Mouse (Mus musculus) skeletal muscle tissue, adult 2 months (tissue): Measurements from ENCODE around the gene Nkain4.

Source experiments
- DNase-seq: peaks from one replicate; pipeline ENCODE4 v3.0.0-alpha.2; 2012; ENCODE audit warnings: low read depth, low spot score

The Nkain4 gene

DNA sequence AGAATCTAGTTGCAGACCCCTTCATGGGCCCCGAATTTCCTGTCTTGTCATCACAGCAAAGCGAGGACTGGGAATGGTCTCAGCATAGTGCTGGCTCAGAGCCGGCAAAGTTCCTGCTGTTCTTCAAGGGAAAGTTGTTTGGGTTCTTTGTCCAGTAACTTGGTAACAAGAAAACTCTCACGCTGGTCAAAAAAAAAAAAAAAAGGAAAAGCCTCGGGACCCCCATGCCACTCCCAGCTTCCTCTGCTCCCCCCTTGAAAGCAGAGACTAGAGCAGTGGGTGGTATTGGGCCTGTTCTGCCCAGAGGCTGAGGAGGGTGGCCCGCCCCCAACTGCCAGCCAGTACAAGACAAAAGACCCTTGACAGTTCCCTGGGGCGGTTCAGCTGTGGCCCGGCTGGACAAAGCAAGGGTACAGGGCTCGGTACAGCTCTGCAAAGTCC lies 1.7 kb downstream of the Nkain4 start:
- no peak for DNase-seq

DNA sequence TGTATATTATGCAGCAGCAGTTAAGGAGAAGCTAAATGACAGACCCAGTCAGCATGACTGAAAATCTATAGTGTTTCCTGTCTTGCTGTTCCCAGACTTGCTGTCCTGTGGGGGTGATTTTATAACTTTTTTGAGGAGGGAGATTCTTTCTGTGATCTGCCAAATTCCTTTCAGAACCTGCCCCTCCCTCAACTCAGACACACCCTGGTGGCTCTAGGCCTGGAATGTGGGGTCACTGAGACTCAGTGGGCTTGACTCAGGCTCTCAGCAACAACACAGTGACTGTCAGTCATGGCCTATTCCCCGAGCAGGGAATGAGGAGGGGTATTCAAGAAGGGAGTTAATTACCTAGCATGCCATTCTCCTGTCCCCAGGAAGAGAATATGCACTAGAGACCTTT lies 4.6 kb downstream of the Nkain4 start:
- DNase-seq: no peak

DNA sequence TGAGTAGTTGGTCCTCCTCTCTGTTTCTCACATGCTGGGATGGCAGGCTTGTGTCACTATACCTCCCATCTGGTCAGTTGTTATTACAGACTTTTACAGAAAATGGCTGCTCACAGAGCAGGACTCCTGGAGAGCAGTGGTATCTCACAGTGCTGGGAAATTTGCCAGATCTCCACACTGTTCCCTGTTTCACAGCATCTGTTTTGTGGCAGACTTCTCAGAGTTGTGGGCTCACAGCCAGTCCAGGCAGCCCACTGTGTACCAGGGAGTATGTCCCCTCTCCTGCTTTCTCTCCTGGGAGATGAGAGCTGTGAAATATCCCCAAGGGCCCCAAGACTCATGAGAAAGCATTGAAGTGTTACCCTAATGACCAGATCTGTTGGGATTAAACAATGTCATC lies 12.6 kb downstream of the Nkain4 start:
- no peak for DNase-seq

DNA sequence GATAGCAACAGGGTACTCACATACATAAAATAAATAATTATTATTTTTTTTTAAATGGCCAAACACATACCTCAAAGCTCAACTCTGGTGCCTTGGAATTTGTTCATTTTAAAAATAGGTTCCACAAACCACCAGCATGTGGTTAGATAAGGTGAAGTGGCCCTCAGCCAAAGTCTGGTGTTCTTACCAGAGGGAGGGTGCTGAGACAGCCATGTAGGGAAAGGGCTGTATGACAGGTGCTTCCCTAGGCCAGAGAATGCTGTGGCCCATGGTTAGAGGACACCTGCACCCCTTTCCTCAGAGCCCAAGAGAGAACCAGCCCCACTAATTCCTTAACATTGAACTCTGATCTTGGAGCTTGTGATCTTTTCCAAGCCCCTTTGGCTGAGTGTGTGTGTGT lies 14.3 kb downstream of the Nkain4 start:
- DNase-seq: no peak

DNA sequence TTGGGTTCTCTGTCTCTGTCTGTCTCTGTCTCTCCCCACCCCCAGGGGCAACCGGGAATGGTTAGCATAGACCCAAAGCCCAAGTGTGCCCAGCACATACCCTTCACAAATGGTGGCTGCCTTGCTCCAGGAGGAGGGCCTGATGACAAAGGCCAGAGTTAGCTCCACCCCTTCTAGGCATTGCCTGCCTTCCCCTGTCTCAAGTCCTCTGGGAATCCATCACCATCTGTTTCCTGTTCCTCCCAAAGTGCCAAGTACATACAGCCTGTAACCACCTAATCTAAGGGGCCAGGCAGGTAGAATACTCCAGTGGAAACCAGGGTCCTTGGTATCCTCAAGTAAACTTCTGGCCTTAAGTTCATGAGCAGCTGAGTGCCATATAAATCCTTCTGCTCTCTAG lies 22.1 kb downstream of the Nkain4 start:
- no peak for DNase-seq

DNA sequence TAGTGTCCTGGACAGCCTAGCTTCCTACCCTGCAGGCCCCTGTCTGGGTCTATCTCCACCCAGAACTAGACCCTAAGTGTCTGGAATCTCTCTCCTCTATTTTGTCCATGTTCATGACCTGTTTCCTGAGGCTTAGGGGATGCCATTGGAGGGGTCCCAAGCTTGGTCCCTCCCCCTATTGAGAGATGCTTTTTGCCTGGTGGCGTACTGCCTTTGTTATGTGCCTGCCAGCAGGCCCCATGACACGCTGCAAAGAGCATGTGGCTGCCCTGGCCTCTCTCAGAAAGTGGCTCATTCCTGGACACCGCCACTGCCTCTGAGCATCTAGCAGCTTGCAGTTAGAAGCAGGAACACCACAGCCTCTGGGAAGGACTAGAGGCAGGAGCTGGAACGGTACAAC lies 25.8 kb downstream of the Nkain4 start, which contains the start of gene Birc7:
TSS of gene Birc7 (plus strand) at position 301 of the 400 bp plus-strand sequence.
- no peak for DNase-seq

DNA sequence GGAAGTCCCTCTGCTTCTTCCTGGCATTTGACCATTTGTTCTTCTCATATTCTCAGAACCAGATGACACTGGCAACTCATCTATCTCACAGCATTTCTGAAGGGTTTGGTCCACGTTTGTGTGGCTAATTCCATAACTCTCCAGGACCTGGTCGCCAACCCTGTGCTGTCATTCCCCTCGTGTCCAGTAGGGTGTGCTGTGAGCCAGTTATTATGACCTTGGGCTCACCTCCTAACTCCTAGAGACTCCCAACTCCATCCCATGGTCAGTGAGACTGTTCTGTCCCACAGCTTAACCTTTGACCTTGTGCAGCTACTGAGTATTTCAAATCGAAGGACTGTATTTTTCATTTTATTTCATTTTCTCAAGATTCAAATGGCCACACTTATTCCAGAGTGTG lies 29.3 kb downstream of the Nkain4 start:
- peak; percentile 48 for DNase-seq

DNA sequence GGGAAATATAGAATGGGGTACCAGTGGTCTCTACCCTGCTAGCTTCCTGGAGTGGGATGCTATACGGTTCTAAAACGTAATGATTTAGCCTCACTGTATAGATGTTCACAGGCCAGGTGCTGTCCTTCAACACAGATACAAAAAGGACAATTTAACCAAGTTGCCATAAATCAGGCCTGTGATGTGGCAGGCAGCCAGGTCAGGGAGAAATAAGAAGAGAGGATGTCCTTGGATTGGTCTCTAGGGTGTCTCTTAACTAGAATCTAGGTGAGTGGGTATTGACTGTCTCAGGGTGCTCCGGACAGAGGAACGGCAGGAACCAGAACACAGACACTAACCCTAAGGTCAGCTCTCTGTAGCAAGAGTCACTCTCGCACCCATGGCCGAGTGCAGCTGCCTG lies 31.8 kb downstream of the Nkain4 start:
- DNase-seq: no peak

DNA sequence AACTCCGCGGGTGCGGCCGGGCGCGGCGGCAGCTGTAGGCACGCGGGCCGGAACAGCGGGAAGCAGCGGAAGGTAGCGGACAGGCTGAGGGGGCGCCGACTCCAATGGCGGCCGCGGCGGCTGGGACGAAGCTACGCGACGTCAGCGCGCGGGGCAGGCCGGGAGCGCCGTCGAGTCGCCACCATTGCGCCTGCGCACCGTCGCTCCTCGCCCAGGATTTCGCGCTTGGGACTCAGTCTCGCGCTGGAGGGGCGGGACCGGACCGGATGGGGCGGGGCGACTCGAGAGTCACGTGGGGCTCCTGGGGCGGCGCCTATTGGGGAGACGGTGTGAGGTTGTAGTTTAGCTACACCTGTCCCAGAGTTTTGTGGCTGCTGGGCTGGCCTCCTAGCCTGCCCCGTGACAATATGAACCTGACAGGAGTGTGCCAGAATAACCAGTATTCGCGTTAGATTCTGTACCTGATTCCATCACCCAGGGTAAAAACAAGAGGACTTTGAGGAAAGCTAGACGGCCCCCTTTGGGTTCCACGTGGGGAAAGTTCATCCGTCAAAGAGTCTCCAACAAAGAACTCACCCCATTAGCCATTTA lies 33.6 kb downstream of the Nkain4 start, which contains the start of gene Ythdf1:
TSS of gene Ythdf1 (minus strand) at position 140 of the 591 bp plus-strand sequence.
- peak; percentile 95 for DNase-seq

DNA sequence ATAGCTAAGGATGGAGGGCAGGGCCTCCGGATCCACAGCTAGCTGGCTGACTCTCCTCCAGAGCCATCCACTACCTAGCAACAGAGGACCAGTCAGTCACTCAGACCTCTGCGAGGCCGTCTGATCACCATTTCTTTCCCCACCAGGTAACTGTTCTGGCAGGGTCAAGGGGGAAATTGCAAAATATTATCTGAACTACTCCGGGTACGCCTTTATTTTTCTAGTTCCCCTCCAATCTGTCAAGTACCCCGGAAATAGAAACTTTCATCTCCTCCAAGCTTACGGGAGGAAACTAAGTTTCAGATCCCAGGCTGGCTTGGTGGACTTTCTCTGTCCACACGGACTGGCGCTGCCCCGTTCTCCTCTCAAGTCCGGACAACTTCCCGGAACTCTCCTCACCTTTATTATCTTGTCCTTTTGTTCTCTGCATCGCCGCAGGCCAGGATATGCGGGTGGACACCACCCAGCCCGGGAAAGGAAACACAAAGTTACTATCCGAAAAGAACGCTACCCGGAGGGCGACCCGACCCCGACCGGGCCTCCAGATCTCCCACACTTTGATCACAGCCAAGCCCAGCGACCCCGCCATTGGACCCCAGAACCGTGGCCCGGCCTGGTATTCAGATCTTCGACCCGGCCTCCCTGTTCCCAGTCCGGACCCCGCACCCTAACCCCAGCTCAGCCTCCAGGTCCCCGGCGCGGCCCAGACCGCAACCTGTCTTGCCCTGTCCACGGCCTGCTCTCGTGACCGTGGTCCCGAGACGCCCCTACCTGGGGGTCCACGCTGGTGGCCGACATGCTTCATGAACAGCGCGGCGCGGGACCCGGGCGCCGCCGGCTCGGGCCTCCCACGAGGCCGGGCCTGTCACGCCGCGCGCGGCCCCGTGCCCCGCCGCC lies 34.3 kb downstream of the Nkain4 start:
- no peak for DNase-seq

DNA sequence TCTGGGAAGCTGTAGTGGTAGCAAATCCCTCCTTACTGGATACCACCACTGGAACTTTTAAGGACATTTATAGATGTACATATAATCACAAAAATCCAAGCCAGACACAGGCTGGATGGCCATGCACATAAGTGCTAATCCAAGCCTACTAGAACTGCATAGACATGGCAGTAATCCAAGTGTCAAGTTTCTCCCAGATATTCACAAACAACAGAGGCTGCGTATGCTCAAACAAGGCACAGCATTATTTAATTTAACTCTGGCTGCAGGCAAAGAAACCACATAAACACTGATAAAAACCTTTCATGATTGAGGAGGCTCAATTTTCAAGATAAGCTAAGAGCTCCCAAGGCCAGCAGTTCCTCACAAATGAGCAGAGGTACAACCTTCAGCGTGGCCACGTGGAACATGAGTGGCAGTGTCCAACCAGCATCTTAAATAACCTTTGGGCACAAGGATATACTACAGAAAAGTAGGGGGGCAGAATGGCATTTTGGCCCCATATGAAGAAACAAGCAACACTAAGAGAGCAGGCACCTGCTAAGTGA lies 38.5 kb downstream of the Nkain4 start:
- DNase-seq: no peak

DNA sequence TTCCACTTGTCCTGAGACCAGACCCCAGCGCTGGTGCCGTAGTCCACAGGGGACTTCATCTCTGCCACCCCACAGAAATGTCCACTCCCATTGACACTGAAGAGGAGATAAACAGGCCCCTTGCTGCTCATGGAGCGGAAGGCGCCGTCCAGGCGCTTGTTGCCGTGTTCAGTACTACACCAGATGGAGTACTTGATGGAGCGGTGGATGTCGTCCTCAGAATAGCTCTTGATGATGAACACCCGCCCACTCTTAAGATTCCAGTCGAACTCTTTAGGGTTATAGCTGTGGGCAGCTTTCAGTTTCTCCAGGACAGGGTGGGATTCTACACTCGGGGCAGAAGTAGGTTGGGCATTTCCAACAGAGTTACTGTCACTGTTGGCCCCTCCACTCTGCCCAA lies 43.6 kb downstream of the Nkain4 start:
- DNase-seq: no peak

DNA sequence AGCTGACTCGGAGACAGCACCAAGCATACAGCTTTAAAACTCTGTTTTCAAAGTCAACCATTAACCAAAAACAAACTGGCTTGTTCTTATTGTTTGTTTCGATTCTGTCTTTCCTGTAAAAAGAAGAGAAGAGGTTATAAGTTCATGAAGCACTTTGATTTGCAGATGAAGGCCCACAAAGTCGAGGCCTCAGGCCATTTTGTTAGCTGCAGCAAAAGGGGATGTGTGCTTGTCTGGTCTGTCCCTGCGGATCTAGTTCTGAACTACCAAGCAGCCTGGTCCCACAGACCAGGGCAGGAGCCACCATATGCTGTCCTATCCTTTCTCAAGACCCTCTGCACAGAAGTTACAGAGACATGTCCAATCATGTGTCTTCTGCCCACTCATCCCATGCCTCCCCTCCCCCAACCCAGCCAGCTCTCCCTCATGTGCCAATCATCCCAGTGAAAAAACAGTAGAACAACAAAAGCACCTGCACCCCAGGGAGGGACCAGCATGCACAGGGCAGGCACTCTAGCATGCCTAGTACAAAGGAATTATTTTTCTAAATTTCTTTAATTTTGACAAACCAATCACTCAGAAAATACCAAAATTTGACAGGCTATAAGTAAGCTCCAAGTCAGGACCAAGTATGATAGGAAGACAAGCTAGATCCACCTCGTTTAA lies 48.8 kb downstream of the Nkain4 start:
- DNase-seq: no peak

DNA sequence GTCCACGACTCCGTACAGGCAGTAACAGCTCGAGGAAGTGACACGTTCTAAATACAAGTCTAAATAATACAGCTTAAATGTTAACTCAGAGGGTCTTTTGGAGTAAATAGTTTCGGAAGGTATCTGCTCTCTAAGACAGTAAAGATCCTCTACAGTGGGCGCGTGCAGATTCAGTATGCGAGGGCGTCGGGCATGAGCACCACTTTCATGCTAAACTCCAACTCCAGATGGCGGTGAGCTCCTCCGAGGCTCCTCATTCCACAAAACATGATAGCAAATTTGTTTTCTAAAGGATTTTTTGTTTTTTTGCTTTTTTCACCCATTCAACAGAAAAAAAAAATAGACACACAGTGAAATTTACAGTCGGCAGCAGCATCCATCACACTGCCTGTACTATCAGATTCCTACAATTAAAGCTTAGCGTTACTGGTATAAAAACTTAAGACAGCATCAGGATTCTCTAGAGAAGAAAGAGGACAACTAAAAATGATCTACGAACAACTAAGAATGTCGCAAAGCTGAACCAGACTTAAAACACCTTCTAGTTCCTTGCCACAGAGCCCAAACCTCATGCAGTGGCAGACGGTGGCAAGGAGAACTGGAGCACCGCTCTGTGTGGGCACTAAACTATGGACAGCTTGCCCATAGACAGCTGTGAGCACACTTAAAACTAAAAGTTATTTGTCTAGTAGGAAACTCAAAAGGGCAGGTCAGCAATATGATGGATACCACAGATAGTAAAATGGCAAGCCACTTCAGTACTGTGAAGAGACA lies 49.9 kb downstream of the Nkain4 start:
- no peak for DNase-seq

DNA sequence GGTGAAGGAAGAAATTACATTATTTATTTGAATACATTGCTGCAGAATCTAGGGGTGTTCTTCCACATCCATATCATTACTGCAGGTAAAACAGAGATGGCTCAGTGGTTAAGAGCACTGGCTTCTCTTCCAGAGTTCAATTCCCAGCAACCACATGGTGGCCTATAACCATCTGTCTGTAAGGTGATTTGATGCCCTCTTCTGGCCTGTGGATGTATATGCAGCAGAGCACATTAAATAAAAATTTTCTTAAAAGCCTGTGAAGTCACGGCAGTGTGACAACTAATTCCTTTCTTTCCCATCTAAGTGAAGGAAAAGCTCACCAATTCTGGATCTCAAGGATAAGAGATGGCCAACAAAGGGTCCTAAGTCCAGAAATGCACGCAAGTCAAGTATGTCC lies 52.4 kb downstream of the Nkain4 start:
- no peak for DNase-seq

DNA sequence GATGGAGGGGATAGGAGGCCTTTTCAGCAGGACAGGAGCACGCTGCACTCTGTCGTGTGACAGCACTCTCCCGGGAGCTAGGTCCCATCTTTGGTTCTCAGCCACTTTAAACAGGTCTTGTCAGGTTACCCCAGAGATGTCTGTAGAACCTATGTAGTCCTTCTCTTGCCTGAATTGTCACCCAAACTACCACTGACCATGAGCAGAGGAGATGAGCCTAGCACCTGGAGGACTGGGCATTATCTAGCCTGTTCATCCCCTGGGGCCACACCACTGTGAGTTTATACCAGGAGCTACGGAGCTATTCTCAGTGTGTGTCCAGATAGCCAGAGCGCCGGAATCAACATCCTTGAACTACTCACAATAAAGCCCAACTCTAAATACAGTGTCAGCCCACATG lies 56.6 kb downstream of the Nkain4 start:
- no peak for DNase-seq

DNA sequence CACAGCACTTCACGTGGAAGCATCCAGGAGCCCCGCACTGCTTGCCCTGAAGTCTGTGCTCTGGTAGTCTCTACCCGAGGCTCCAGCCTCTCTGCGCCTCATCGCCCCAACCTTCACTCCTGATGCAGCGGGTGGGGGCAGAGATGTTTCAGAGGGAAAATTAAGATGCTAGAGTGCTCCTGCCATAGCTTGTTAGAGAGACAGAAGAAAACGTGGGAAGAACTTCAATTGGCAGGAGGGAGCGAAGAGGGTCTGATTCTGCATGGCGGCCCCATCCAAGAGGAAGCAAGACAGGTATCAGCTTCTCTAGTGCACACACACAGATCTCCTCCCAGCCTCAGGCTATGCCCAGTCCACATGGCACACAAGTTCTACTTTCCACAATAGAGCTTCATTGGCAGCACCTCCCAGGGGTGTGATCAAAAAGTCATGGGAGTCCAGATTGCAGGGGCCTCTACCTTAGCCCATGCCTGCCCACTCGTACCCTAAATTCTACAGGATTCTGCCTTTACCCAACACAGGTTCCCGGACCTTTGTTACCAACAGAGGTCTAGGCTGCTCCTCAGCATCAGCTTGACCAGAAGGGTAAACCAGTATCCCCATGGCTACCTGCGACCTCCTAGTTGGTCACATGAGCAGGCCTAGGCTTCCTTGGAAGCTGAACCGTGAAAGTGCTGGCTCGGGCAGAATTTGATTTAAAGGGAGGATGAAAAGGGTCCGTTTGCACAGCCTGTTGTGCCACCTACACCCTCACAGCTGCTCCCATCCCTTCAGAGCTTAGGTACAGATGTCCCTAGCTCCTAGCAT lies 57.5 kb downstream of the Nkain4 start:
- no peak for DNase-seq

DNA sequence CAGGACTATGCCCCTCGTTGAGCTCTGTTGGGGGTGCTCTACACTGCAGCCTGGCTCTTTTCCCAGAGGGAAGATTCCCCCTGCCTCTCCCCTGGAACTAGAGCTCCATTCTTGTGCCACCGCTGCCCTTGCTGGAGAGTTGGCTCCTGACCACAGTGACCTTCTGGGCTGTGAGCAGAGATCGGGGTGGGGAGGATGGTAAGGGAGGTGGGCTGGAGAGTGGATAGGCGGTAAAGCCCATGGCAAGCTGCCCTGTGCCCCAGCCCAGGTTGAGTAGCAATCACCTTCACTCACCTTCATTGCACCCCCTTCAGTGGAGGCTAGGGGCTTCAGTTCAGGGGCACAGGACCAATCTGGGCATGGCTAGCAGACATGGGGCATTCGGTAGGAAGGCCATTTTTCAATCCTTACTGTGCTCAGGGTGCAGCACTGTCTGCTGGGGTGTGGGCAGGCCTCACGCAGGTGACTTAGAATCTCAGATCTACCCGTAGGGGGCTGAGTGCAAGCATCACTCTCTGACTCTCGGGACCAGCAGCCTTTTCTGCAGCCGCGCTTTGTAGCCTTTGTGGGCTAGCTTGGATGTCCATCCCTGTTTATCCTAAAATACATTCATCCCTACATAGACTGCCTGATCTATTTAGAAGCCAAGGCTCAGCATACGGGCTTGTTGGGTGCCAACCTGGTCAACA lies 58.5 kb downstream of the Nkain4 start:
- no peak for DNase-seq

DNA sequence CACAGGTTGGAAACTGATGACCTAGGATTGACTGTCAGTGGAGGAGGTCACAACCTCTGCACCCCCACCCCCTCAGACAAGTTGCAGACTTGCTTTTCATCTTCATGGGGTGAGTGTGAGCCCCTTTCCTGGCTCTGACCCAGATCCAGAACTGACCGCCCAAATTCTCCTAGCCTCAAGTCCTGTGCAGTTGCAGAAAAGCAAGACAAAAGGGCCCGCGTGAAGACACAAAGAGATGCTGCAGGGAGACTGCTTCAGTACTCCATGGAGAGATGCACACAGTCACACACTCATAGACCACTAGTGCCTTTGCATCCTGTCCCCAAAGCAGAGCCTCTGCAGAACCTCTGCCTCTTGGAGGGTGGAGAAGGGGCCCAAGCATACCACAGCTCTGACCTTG lies 59.2 kb downstream of the Nkain4 start:
- DNase-seq: no peak

DNA sequence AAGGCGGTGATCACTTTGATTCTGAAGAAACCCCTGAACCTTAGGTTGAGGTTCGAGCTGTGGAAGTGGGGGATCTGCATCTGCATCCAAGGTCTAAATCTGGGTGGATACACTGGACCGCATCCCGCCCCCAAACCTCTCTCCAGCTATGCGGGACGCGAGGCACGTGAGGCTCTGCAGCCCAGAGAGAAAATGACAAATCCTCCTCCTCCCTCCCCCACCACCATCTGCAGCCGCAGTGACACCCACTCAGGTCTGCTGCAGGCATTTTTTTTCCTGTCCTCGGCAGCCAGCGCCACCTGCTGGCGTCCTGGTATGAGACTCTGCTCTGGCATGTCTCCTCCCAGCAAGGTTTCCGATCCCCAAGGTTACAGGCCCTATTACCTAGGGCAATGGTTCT lies 59.8 kb downstream of the Nkain4 start:
- peak; percentile 5 for DNase-seq
